11 mouse cellular contexts compared by ENCODE assay signal in genomic region chrX:118320123-118320522, GRCm38 (mm10).
DNase-seq lines count a peak whose midpoint lies in the region; TF ChIP-seq lines count a peak whose summit lies in the region.
"Had no signal": no experiment of that assay in that cellular context is flagged by ENCODE, and none has a peak within 500 bp of the region (broad histone marks: within the 10 kb centered on the region; RNA-seq: fewer than 3 reads in every experiment).

No protein-coding gene starts in this region.

- no peak overlapping the region for H3K27ac ChIP-seq in cerebellum, adult 2 months (ENCODE audit: insufficient read depth, low read length)
- H3K27ac ChIP-seq in left cerebral cortex, adult 2 months: no peak overlapping the region
- H3K27ac ChIP-seq: limb, embryonic 13.5 days had no signal

- no peak for TF ChIP-seq POLR2A in cerebellum, adult 2 months (IDR thresholded peaks at IDR 0.05; ENCODE audit: borderline replicate concordance, insufficient read depth, low read length)

- intact Hi-C loops in left cerebral cortex, adult 2 months (cut with DNase I): no loop called here
- intact Hi-C loops in left cerebral cortex, postnatal 36 days (cut with DNase I): no loop called here
- intact Hi-C loops in heart, postnatal 14 days (cut with DNase I): no loop called here

- TF ChIP-seq CTCF in cerebellum, adult 2 months (IDR thresholded peaks at IDR 0.05; ENCODE audit: borderline replicate concordance, insufficient read depth, low read depth, low read length): no peak
- peak; percentile 8 for TF ChIP-seq CTCF in left cerebral cortex, adult 2 months (IDR thresholded peaks at IDR 0.05)

- DNase-seq in cerebellum, postnatal 10 days: peak; percentile 1 to 8
- DNase-seq in cerebellum, adult 2 months: no peak
- DNase-seq in left cerebral cortex, adult 2 months (ENCODE audit: extremely low spot score in 1 of 2, low spot score in 2 of 2): peak in 1 of 2 experiments; percentile 5
- no peak for DNase-seq in left cerebral cortex, postnatal 36 days (ENCODE audit: low spot score in 2 of 2)
- DNase-seq in ES-CJ7 (ENCODE audit: low read depth, low spot score): peak; percentile 39
- DNase-seq in embryo, embryonic 9.5 days (ENCODE audit: extremely low spot score): peak; percentile 8
- no peak for DNase-seq in heart, postnatal 14 days
- no peak for DNase-seq in thymus, postnatal 0 days (ENCODE audit: low spot score)
- DNase-seq: cerebellum, postnatal 36 days; forebrain, postnatal 0 days had no signal

- H3K27me3 ChIP-seq in cerebellum, adult 2 months (ENCODE audit: control insufficient read depth, insufficient read depth, low read length): no peaks in the 10 kb centered on the region
- H3K27me3 ChIP-seq: limb, embryonic 13.5 days had no signal

- no peak overlapping the region for H3K4me3 ChIP-seq in cerebellum, adult 2 months (replicated peaks; ENCODE audit: insufficient read depth, low read depth, low read length)
- no peak overlapping the region for H3K4me3 ChIP-seq in left cerebral cortex, adult 2 months
- H3K4me3 ChIP-seq: limb, embryonic 13.5 days had no signal

- H3K4me1 ChIP-seq in cerebellum, adult 2 months (ENCODE audit: control insufficient read depth, insufficient read depth, low read length): no peaks in the 10 kb centered on the region
- H3K4me1 ChIP-seq: limb, embryonic 13.5 days had no signal

- WGBS in cerebellum, adult 2 months: 52% methylated on average over 2 of the region's 2 CpGs

Comparison
In these comparisons a context has a peak if more than half of its experiments do, and no peak if none do; other contexts are left out.
1. DNase-seq: peak in cerebellum, postnatal 10 days (2 of 2), ES-CJ7 (single experiment) and embryo, embryonic 9.5 days (single experiment); none in cerebellum, adult 2 months (0 of 2), left cerebral cortex, postnatal 36 days (0 of 2), heart, postnatal 14 days (0 of 2) and thymus, postnatal 0 days (single experiment).